Mouse (Mus musculus) lung, adult 2 months (tissue): ENCODE results near the gene Mprip. TPM values are rescaled to one million over a fixed set of nuclear protein-coding genes. Genes with fewer than 3 reads are reported as not detected.

ENCODE experiments used
- DNase-seq: peaks from one replicate; pipeline ENCODE4 v3.0.0; 2022
- H3K4me1 ChIP-seq: fragments of 200-500 bp; 2 replicates; pipeline ENCODE4 v1.6.1; 2011; ENCODE audit warnings: low read length; ENCODE audit not compliant: control insufficient read depth, insufficient read depth
- H3K4me3 ChIP-seq: fragments of 200-500 bp; replicated peaks from 2 replicates; pipeline ENCODE3; 2011; ENCODE audit warnings: low read depth, mild to moderate bottlenecking, control low read depth, low read length; ENCODE audit errors: extremely low read depth
- CTCF ChIP-seq: fragments of 200-500 bp; IDR thresholded peaks from 2 replicates; pipeline ENCODE4 v1.5.1; 2011; ENCODE audit warnings: mild to moderate bottlenecking, low read length, control low read depth; ENCODE audit not compliant: insufficient read depth
- POLR2A ChIP-seq: fragments of 200-500 bp; IDR thresholded peaks from 2 replicates; pipeline ENCODE4 v1.6.1; 2011; ENCODE audit warnings: low read depth, mild to moderate bottlenecking, control low read depth, low read length, borderline replicate concordance; ENCODE audit errors: extremely low read depth
- WGBS: fragments of 180-500 bp; shearing (Covaris S2); methylation state at CpG from one replicate; pipeline ENCODE4 v1.1.7; 2018; 5-methylcytosine and 5-hydroxymethylcytosine counted together
- polyA plus RNA-seq: library from polyadenylated mRNA; depleted of rRNA; stranded (reverse); fragments of >200 nt; gene quantifications from 2 replicates; pipeline ENCODE4 v1.2.3, GENCODE M21; 2012

The Mprip gene
- polyA plus RNA-seq, 1 experiment = 239 TPM

DNA sequence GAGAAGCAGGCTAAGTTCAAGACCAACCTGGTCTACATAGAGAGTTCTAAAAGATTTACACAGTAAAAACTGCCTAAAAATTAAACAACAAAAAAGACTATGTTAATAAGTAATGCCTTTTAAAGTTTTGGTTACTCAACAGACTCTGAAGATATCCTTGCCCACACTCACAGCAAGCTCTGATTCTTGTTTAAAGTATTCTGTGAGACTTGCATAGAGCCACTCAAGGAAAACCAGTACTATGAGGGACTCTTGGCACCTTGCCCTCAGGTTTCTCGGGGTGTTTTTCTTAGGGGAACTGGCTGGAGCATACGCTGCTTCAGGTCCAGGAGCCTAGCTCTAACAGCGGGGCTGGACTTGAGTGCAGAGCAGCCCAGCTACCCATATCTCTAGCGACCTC lies 118.3 kb downstream of the Mprip start:
- no peak for DNase-seq
- TF ChIP-seq POLR2A = no peak
- no peak for TF ChIP-seq CTCF
- Histone ChIP-seq H3K4me3 (no peak overlapping the region), H3K4me1 (0 out of 2 replicates have a peak, but pooled peaks cover 4% of the 10 kb centered on the region)
- 66% methylated on average over 4 of the region's 4 CpGs for WGBS

DNA sequence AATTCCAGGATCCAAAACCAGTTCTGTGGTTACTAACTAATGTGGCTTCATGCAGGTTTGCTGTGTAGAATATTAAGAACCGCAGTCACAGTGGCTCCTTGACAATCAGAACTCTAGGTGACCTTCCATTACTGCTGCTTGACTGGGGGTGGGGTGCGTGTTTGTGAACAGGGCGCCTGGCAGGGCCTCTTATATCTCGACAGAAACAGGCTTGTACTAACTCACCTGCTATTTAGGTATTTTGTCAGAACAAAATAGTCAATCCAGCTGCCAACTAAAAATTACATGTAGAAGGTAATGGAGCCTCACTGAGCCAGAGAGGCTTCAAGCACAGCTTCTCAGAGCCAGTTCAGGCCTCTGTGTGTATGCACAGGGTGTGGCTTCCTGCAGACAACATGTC lies 119.1 kb downstream of the Mprip start:
- no peak overlapping the region for H3K4me3 ChIP-seq
- 71% methylated on average over 4 of the region's 4 CpGs for WGBS
- DNase-seq = no peak
- TF ChIP-seq POLR2A = no peak
- TF ChIP-seq CTCF = no peak
- 0 out of 2 replicates have a peak, but pooled peaks cover 4% of the 10 kb centered on the region for H3K4me1 ChIP-seq

- Histone ChIP-seq H3K4me1 (peaks cover 7% of the 10 kb centered on the region), H3K4me3 (no peak overlapping the region)
- no peak for DNase-seq
- TF ChIP-seq CTCF (no peak), POLR2A (no peak)
- WGBS = 68% methylated on average over 7 of the region's 7 CpGs
Measured at GRCm38 (mm10) chr11:59782091-59782590, 121.0 kb downstream of the Mprip start.

DNA sequence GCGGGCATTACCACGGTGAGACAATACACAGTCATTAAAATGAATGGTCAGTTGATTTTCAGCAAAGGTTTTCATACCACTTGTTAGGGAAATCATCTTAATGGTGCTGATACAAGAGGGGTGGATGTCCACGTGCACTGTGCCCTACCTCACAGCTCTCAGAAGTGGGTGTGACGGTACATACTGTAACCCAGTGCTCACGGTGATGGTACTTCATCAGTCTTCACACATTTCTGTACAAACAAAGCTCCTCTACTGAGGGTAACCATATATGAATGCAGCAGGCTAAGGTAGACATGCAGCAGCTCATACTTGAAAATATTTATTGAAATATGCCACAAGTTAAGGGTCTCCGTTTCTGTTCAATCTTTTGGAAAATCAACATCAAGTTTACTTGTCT lies 122.5 kb downstream of the Mprip start:
- no peak overlapping the region for H3K4me3 ChIP-seq
- no peak for TF ChIP-seq POLR2A
- TF ChIP-seq CTCF = no peak
- WGBS = 60% methylated on average over 6 of the region's 6 CpGs
- no peak for DNase-seq
- peaks cover 10% of the 10 kb centered on the region for H3K4me1 ChIP-seq

DNA sequence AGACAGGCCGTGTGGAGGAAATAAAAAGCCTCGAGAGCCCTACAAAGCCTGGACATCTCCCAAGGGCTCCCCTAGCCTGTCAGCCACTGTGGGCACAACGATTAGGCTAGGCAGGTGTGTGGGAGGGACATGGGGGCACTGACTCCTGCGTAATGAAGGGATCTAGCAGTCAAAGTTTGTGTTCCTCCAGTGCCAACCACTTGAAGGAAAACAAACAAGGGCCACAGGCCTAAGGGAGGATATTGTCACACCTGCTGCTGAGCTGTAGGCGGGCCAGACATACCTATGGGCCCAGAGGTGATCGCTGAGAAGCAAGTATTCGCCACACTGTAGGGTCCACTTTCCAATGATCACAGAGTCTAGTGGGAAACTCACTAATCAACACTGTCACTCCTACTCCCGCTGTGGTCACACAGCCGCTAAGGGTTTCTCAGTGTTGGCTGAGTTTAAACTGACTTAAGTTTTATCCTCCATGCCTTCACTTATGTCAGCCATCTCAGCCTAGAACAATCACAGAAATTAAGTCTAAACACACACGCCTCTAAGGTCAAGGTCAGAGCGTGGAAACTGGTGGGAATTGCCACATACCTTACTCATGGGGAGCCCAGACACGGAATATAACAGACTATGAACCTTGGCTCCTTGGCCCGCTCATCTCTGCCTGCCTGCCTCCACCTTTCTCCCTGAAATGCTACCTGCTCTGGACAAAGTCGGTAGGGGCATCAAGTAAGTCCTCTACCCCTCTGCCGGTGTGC lies 125.5 kb downstream of the Mprip start:
- peak; percentile 20 for DNase-seq
- 40% methylated on average over 15 of the region's 15 CpGs for WGBS
- no peak overlapping the region for H3K4me3 ChIP-seq
- peaks cover 6% of the 10 kb centered on the region for H3K4me1 ChIP-seq
- TF ChIP-seq CTCF = no peak
- TF ChIP-seq POLR2A = no peak

- DNase-seq = peak; percentile 65
- H3K4me3 ChIP-seq = peak within 1 kb of the TSS; percentile 6
- TF ChIP-seq CTCF (no peak), POLR2A (no peak)
- 2% methylated on average over 51 of the region's 51 CpGs for WGBS
- H3K4me1 ChIP-seq = peaks cover 6% of the 10 kb centered on the region
Measured at GRCm38 (mm10) chr11:59787199-59787781, 126.2 kb downstream of the Mprip start, which contains the start of gene Pld6. TSS of gene Pld6 (minus strand) at chr11:59787645.

DNA sequence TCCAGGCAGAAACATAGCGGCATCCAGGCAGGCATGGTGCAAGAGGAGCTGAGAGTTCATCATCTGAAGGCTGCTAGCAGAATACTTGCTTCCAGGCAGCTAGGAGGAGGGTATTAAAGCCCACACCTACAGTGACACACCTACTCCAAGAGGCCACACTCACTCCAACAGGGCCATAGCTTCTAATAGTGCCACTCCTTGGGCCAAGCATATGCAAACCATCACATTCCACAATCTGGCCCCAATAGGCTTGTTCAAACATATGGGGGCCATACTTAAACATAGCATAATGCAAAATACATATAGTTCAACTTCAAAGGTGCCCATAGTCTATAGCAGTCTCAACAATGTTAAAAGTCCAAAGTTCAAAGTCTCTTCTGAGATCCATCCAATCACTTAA lies 128.2 kb downstream of the Mprip start:
- WGBS = 88% methylated on average over 1 of the region's 1 CpGs
- DNase-seq = no peak
- TF ChIP-seq POLR2A = no peak
- no peak overlapping the region for H3K4me3 ChIP-seq
- H3K4me1 ChIP-seq = peaks cover 6% of the 10 kb centered on the region

DNA sequence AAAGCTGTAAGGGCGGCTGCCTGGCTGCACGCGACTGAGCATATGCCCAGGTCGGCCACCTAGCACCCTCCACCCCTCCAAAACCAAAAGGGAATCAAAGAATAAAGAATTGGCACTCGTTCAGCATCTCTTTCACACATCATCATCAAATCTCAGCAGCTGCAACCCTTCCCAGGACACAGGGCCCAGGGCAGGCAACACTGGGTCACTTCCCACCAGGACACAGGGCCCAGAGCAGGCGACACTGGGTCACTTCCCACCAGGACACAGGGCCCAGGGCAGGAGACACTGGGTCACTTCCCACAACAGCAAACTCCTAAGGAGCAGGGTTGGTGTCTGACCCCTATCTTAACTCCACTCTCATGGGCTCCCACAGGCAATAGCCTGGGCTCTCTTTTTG lies 132.3 kb downstream of the Mprip start:
- no peak for DNase-seq
- WGBS = 89% methylated on average over 6 of the region's 6 CpGs
- no peak for TF ChIP-seq CTCF
- no peak overlapping the region for H3K4me3 ChIP-seq
- no peaks in the 10 kb centered on the region; the same call in 1 of the 2 replicates for H3K4me1 ChIP-seq

DNA sequence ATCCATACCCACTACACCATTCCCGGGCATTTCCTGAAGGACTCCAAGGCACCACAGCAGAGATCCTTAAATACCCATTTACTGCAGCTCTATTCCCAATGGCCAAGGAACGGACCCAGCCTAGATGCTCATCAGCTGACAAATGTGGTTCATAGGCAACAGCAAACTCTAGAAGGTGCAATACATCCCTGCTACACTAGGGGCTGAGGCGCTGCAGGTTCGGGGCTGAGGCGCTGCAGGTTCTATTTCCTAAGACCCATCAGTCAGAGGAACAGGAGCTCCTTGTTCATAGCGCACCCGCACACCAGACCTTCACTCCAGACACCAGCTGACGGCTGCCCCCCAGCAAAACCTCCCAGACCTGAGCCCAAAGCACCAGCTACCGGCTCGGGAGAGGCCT lies 139.3 kb downstream of the Mprip start:
- Histone ChIP-seq H3K4me3 (no peak overlapping the region), H3K4me1 (no peaks in the 10 kb centered on the region)
- TF ChIP-seq POLR2A = no peak
- TF ChIP-seq CTCF = no peak
- no peak for DNase-seq
- whole genome bisulfite sequencing = 93% methylated on average over 10 of the region's 10 CpGs

DNA sequence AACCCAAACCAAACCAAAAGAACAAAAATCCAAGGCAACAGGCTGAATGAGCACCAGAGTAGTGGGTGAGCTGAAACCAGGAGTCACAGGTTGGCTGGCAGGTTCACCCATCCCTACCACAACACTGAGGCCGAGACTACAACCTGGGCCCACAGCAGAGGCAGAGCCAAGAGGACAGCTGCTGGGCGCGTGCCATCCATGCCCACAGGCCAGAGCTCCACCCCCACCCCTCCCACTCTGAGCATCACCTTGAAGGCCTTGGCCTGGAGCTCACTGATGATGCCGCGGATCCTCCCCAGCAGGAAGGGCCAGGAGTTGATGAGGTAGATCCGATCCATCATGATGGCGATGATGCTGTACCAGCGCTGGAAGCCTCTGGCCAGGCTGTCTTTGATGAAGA lies 140.8 kb downstream of the Mprip start:
- Histone ChIP-seq H3K4me3 (no peak overlapping the region), H3K4me1 (no peaks in the 10 kb centered on the region)
- no peak for TF ChIP-seq POLR2A
- no peak for TF ChIP-seq CTCF
- no peak for DNase-seq
- WGBS = 91% methylated on average over 8 of the region's 8 CpGs

- TF ChIP-seq POLR2A = no peak
- no peak for TF ChIP-seq CTCF
- no peaks in the 10 kb centered on the region; the same call in 1 of the 2 replicates for H3K4me1 ChIP-seq
- no peak for DNase-seq
- 86% methylated on average over 14 of the region's 14 CpGs for WGBS
- H3K4me3 ChIP-seq = no peak overlapping the region
Measured at GRCm38 (mm10) chr11:59803516-59803915, 142.4 kb downstream of the Mprip start.
